Mouse (Mus musculus): Measurements from ENCODE around the gene H2-D1.

H2-D1 gene

GRCm38 (mm10) chr17:35257378-35257777, 5.2 kb upstream of the H2-D1 start:
- DNase-seq (ENCODE audit: low spot score in 2 of 2): no peak

GRCm38 (mm10) chr17:35257824-35258491, 4.6 kb upstream of the H2-D1 start:
- peak; percentile 96 to 97 for DNase-seq (ENCODE audit: low spot score in 2 of 2)

- peak; percentile 95 for DNase-seq (ENCODE audit: low spot score in 2 of 2)
Measured at GRCm38 (mm10) chr17:35258492-35259478, 3.7 kb upstream of the H2-D1 start.

- DNase-seq (ENCODE audit: low spot score in 2 of 2): no peak
Measured at GRCm38 (mm10) chr17:35259621-35260020, 2.9 kb upstream of the H2-D1 start.

- no peak for DNase-seq (ENCODE audit: low spot score in 2 of 2)
Measured at GRCm38 (mm10) chr17:35261651-35262050, 879 bp upstream of the H2-D1 start.

- DNase-seq (ENCODE audit: low spot score in 2 of 2): no peak
Measured at GRCm38 (mm10) chr17:35263523-35263883, 973 bp downstream of the H2-D1 start.

- peak in 1 of 2 experiments; percentile 41 for DNase-seq (ENCODE audit: low spot score in 2 of 2)
Measured at GRCm38 (mm10) chr17:35267399-35268086, 5.0 kb downstream of the H2-D1 start.

- DNase-seq (ENCODE audit: low spot score in 2 of 2): no peak
Measured at GRCm38 (mm10) chr17:35269653-35270347, 7.3 kb downstream of the H2-D1 start.

- DNase-seq (ENCODE audit: low spot score in 2 of 2): no peak
Measured at GRCm38 (mm10) chr17:35272249-35272648, 9.7 kb downstream of the H2-D1 start.

GRCm38 (mm10) chr17:35274770-35275169, 12.2 kb downstream of the H2-D1 start:
- peak; percentile 76 to 85 for DNase-seq (ENCODE audit: low spot score in 2 of 2)

- no peak for DNase-seq (ENCODE audit: low spot score in 2 of 2)
Measured at GRCm38 (mm10) chr17:35276304-35276864, 13.9 kb downstream of the H2-D1 start.

GRCm38 (mm10) chr17:35278049-35278448, 15.5 kb downstream of the H2-D1 start:
- DNase-seq (ENCODE audit: low spot score in 2 of 2): no peak

- no peak for DNase-seq (ENCODE audit: low spot score in 2 of 2)
Measured at GRCm38 (mm10) chr17:35278957-35279688, 16.6 kb downstream of the H2-D1 start.

GRCm38 (mm10) chr17:35280276-35280675, 17.7 kb downstream of the H2-D1 start:
- no peak for DNase-seq (ENCODE audit: low spot score in 2 of 2)

GRCm38 (mm10) chr17:35285431-35285830, 22.9 kb downstream of the H2-D1 start:
- no peak for DNase-seq (ENCODE audit: low spot score in 2 of 2)

- DNase-seq (ENCODE audit: low spot score in 2 of 2): peak; percentile 74 to 83
Measured at GRCm38 (mm10) chr17:35295796-35296195, 33.3 kb downstream of the H2-D1 start.

- peak in 1 of 2 experiments; percentile 45 for DNase-seq (ENCODE audit: low spot score in 2 of 2)
Measured at GRCm38 (mm10) chr17:35300261-35300945, 37.9 kb downstream of the H2-D1 start.

GRCm38 (mm10) chr17:35301645-35302258, 39.2 kb downstream of the H2-D1 start:
- DNase-seq (ENCODE audit: low spot score in 2 of 2): peak; percentile 79 to 88

- DNase-seq (ENCODE audit: low spot score in 2 of 2): no peak
Measured at GRCm38 (mm10) chr17:35303271-35303670, 40.7 kb downstream of the H2-D1 start.
